Mouse (Mus musculus) kidney, embryonic 15.5 days (tissue): ENCODE measurements at regions not wholly inside any gene's neighbourhood (a gene's known extent, or its start where the extent isn't known, plus 50 kb on each side); places are given as distances from the start of the nearest gene placed in this dataset.

Experiments
- ATAC-seq: fragments of 200-750 bp; cut with Nextera tagmentation; replicated peaks from 2 replicates; pipeline ENCODE4 v1.8.0; 2017; ENCODE audit warnings: moderate TSS enrichment; ENCODE audit not compliant: low FRiP score
- H3K27ac ChIP-seq: fragments of 300-500 bp; sonication (generic); 2 replicates; pipeline ENCODE4 v1.5.1; 2015; ENCODE audit warnings: mild to moderate bottlenecking, inconsistent platforms
- H3K27me3 ChIP-seq: fragments of 300-500 bp; sonication (generic); 2 replicates; pipeline ENCODE4 v1.6.1; 2015; ENCODE audit warnings: inconsistent platforms
- H3K36me3 ChIP-seq: fragments of 300-500 bp; sonication (generic); 2 replicates; pipeline ENCODE4 v1.6.1; 2015; ENCODE audit warnings: inconsistent platforms
- H3K4me1 ChIP-seq: fragments of 300-500 bp; sonication (generic); 2 replicates; pipeline ENCODE4 v1.6.1; 2015; ENCODE audit warnings: inconsistent platforms
- H3K4me2 ChIP-seq: fragments of 300-500 bp; sonication (generic); 2 replicates; pipeline ENCODE4 v1.6.1; 2015; ENCODE audit warnings: moderate library complexity, mild to moderate bottlenecking, inconsistent platforms
- H3K4me3 ChIP-seq: fragments of 300-500 bp; sonication (generic); replicated peaks from 2 replicates; pipeline ENCODE4 v1.5.1; 2015; ENCODE audit warnings: mild to moderate bottlenecking, inconsistent platforms
- H3K9ac ChIP-seq: fragments of 300-500 bp; sonication (generic); 2 replicates; pipeline ENCODE4 v1.6.1; 2015; ENCODE audit warnings: mild to moderate bottlenecking, inconsistent platforms
- H3K9me3 ChIP-seq: fragments of 300-500 bp; sonication (generic); replicated peaks from 2 replicates; pipeline ENCODE4 v1.6.1; 2016; ENCODE audit warnings: inconsistent platforms
- WGBS: fragments of 180-500 bp; shearing (Covaris S2); methylation state at CpG from one replicate; pipeline ENCODE4 v1.1.7; 2015; ENCODE audit warnings: mixed read lengths; 5-methylcytosine and 5-hydroxymethylcytosine counted together

DNA sequence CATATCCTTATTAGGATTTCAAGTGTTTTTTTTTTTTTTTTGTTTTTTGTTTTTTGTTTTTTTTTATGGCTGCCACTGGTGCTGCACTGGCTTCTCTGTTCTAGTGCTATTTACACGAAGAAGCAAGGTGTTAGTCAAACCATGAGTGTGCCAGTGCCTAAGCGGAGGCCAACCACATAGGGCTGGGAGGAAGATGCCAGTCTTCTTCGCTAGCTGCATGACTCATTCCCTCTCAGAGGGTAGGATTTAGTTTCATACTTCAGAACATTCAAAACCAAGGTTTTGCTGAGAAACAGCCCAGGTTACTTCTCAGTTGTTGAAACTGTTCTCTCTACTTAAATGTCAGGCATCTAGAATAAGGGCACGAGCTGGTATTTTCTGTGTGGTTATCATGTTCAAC lies 72.6 kb downstream of the Icos start:
- 77% methylated on average over 4 of the region's 4 CpGs for WGBS
- H3K27me3 ChIP-seq: peaks cover 4% of the 10 kb centered on the region; the same call in 1 of the 2 replicates
- no peak overlapping the region for H3K27ac ChIP-seq
- no peaks in the 10 kb centered on the region for H3K4me1 ChIP-seq
- no peak for ATAC-seq
- H3K9ac ChIP-seq: no peak overlapping the region
- no peaks in the 10 kb centered on the region for H3K9me3 ChIP-seq
- no peak overlapping the region for H3K4me2 ChIP-seq
- H3K36me3 ChIP-seq: no peaks in the 10 kb centered on the region
- H3K4me3 ChIP-seq: no peak overlapping the region

DNA sequence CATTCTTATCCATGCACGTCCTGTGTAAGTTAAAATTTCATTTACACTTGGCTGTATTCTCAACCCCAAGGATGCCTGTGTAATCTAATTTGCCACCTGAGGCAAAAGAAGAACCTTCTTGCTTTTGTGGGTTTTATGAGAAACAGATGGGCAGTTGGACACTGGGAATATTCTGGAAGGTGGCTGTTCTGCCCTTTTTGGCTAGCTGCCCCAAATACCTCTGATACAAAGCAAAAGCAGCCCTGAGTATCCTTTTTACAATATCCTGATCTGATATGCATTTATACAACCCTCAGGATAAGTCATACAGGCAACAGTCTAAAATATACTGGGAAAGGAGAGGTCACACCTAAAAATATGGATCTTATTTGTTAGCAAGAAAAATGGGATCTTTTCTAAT lies 75.9 kb downstream of the Icos start:
- 49% methylated on average over 1 of the region's 1 CpGs for WGBS
- Histone ChIP-seq H3K9me3 (no peaks in the 10 kb centered on the region), H3K27me3 (peaks cover 4% of the 10 kb centered on the region; the same call in 1 of the 2 replicates), H3K36me3 (no peaks in the 10 kb centered on the region), H3K27ac (no peak overlapping the region), H3K9ac (no peak overlapping the region), H3K4me3 (no peak overlapping the region), H3K4me2 (no peak overlapping the region), H3K4me1 (no peaks in the 10 kb centered on the region)
- ATAC-seq: no peak

DNA sequence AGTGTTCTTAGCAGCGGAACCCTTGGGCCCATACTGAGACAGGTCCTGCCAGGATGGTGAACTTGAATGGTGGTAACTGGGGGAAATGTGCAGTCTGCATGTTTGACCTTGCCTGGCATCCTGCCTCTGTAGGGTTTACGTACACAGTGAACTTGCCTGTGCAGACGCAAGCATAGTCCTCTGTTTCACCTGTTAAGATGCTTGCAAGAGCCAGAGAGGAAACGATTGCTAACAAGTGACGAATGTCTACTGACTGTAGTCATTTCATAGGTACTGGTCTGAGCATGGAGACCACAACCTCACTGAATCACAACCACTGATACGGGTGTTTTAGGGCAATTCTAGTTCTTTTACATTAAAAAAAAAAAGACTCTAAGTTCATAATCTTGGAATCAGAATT lies 76.7 kb downstream of the Icos start:
- H3K4me2 ChIP-seq: no peak overlapping the region
- H3K27ac ChIP-seq: no peak overlapping the region
- no peak overlapping the region for H3K4me3 ChIP-seq
- peaks cover 4% of the 10 kb centered on the region; the same call in 1 of the 2 replicates for H3K27me3 ChIP-seq
- no peak overlapping the region for H3K9ac ChIP-seq
- WGBS: 84% methylated on average over 6 of the region's 6 CpGs
- H3K4me1 ChIP-seq: no peaks in the 10 kb centered on the region
- no peak for ATAC-seq
- no peaks in the 10 kb centered on the region for H3K36me3 ChIP-seq
- H3K9me3 ChIP-seq: no peaks in the 10 kb centered on the region

DNA sequence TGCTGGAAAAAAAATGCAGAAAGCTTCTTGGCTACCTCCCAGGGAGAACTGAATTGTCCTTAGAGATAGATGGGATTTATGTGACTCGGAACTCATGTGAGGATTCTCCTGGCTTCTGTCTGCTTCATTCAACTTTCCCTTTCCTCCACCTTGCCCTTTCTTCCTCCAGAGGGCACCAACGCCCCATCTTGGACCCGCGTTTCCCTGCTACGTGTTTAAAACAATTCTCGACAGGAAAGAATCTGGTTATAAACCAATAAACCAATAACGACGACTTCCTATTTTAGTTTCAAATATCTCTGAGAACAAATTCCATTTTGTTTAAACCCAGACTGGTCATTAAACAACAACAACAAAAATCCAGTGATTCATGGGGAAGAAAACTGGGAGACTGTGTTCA lies 77.4 kb downstream of the Icos start:
- peak overlapping the region; percentile 26; the same call in 1 of the 2 replicates for H3K4me2 ChIP-seq
- no peaks in the 10 kb centered on the region for H3K36me3 ChIP-seq
- no peak overlapping the region for H3K27ac ChIP-seq
- H3K9ac ChIP-seq: no peak overlapping the region
- no peak for ATAC-seq
- H3K9me3 ChIP-seq: no peaks in the 10 kb centered on the region
- no peak overlapping the region for H3K4me3 ChIP-seq
- peaks cover 4% of the 10 kb centered on the region; the same call in 1 of the 2 replicates for H3K27me3 ChIP-seq
- H3K4me1 ChIP-seq: 0 out of 2 replicates have a peak, but pooled peaks cover 3% of the 10 kb centered on the region
- WGBS: 5% methylated on average over 8 of the region's 8 CpGs

DNA sequence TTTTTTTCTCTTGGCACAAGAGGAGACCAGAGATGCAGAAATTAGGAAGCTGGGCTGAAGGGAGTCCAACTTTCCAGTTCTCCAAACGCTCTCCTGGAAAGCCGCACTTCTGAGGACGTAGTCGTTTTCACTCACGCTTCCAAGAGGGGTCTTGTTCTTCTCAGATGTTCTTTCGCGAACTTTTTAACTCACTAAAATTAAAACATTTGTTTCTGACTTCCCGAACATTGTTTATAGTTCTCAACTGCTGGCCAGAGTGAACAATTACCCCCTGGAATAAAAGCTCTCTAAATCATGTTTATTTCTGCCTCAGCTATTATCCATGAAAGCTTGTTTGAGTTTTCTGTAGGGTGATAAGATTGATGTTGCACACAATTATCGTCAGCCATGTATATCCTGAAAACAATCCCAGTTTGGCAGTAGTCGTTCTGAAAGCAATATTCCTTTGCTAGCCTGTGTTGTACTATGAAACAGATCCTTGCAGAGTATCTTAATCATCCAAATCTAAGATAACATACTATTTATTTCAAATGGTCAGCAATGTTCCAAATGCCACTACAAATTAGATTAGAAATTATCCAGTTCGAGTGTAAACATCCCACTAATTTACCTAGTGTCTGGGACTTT lies 82.3 kb downstream of the Icos start:
- Histone ChIP-seq H3K36me3 (no peaks in the 10 kb centered on the region), H3K9ac (no peak overlapping the region), H3K4me3 (no peak overlapping the region), H3K4me2 (peak overlapping the region; percentile 27), H3K27ac (0 out of 2 replicates have a peak overlapping the region, but pooled peaks have one; percentile 45), H3K27me3 (no peaks in the 10 kb centered on the region; the same call in 1 of the 2 replicates), H3K4me1 (0 out of 2 replicates have a peak, but pooled peaks cover 3% of the 10 kb centered on the region), H3K9me3 (no peaks in the 10 kb centered on the region)
- 29% methylated on average over 11 of the region's 11 CpGs for WGBS
- ATAC-seq: peak; percentile 56; the same call in 1 of the 2 replicates

DNA sequence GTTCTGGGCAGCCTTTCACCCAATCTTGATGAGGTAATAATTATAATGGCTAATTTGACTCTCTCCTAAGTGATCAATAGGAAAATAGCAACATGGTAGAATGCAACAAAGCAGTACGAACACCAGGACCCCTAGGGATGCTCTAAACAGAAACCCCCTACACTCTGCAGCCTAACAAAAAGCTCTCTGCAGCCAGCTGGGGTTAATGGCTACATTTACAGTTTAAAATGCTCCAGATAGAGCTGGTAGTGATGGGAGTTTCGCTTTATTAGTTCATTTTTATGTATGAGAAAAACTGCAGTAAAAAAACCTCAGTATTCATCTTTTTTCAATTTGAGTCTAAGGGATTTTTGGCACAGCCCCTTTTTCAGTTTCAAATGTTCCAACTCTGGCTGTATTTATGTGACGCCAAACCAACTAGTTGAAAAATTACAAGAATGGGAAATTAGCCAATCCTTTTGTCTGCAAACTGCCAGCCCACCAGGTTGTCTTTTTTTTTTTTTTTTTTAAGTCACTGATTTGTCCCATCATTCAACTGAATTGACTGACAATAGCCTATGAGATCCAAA lies 84.2 kb downstream of the Icos start:
- 74% methylated on average over 3 of the region's 3 CpGs for WGBS
- H3K4me3 ChIP-seq: no peak overlapping the region
- no peak for ATAC-seq

DNA sequence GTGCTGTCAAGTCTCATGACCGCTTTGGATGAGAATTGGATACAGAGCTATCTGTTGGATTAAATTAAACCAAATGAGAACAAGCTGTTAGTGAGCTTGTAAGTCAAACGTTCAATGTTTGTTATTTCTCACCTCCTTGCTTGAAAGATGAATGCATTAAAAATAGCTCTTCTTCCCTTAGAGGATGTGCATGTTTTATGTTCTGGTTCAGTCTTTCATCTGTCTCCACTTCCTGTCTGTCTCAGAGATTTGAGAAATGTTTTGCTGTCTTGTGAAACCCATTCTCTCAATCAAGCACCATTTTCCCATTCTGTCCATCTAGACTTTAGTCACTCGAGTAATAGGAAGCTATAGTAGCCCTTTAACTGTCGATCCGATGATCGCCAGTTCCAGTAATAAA lies 90.4 kb downstream of the Icos start:
- Histone ChIP-seq H3K9ac (no peak overlapping the region), H3K27ac (no peak overlapping the region), H3K4me1 (0 out of 2 replicates have a peak, but pooled peaks cover 4% of the 10 kb centered on the region), H3K9me3 (no peaks in the 10 kb centered on the region), H3K27me3 (no peaks in the 10 kb centered on the region), H3K4me2 (no peak overlapping the region), H3K36me3 (no peaks in the 10 kb centered on the region), H3K4me3 (no peak overlapping the region)
- no peak for ATAC-seq
- 79% methylated on average over 6 of the region's 6 CpGs for WGBS

More for the DNA sequence above, 84.2 kb downstream of the Icos start:
- Histone ChIP-seq H3K9ac (no peak overlapping the region), H3K36me3 (no peaks in the 10 kb centered on the region), H3K4me1 (0 out of 2 replicates have a peak, but pooled peaks cover 3% of the 10 kb centered on the region), H3K27me3 (no peaks in the 10 kb centered on the region; the same call in 1 of the 2 replicates), H3K9me3 (no peaks in the 10 kb centered on the region), H3K27ac (no peak overlapping the region), H3K4me2 (no peak overlapping the region)

DNA sequence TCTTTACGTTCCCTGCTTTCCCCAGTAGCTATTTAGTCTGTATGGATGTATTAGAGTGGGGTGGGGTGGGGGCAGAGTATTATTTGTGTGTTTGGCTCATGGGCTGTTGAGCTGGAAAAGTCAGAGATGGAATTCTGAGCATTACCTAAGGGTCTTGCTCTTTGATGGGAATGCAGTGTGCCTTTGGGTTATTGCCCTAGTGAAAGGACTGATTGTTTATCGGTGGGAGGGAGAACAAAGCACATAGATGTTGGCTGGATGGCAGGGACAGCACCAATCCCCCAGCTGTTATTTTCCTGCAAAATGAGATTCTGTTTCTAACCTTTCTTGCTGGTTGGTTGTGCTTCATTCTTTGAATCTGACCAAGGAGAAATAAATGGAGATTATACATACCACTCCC lies 96.4 kb downstream of the Icos start:
- no peak for ATAC-seq
- H3K4me1 ChIP-seq: 0 out of 2 replicates have a peak, but pooled peaks cover 4% of the 10 kb centered on the region
- WGBS: 73% methylated on average over 2 of the region's 2 CpGs
- no peaks in the 10 kb centered on the region; the same call in 1 of the 2 replicates for H3K27me3 ChIP-seq
- no peak overlapping the region for H3K9ac ChIP-seq
- no peaks in the 10 kb centered on the region for H3K9me3 ChIP-seq
- H3K4me3 ChIP-seq: no peak overlapping the region
- H3K4me2 ChIP-seq: no peak overlapping the region
- H3K27ac ChIP-seq: no peak overlapping the region
- H3K36me3 ChIP-seq: no peaks in the 10 kb centered on the region

DNA sequence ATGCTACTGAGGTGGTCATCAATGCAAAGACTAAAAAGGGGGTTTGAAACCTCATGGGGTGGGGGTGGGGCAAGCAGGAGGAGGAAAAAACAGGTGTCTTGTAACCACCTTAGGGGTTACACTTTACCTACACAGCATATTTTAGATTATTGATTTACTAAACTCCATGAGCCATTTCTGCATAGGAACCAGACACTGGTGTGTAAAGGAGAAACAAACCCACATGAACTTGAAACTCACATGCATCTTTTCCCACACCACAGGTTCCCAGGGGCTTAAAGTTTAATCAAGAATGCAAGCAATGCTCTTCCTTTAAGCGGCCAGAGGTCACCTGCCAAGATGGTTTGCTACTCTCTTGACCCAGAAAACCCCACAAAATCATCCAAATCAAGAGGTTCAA lies 97.6 kb downstream of the Icos start:
- Histone ChIP-seq H3K27ac (peak overlapping the region; percentile 13; the same call in 1 of the 2 replicates), H3K9ac (no peak overlapping the region), H3K27me3 (no peaks in the 10 kb centered on the region; the same call in 1 of the 2 replicates), H3K4me2 (no peak overlapping the region), H3K4me1 (0 out of 2 replicates have a peak, but pooled peaks cover 4% of the 10 kb centered on the region), H3K36me3 (no peaks in the 10 kb centered on the region), H3K4me3 (no peak overlapping the region), H3K9me3 (no peaks in the 10 kb centered on the region)
- peak; percentile 76 for ATAC-seq
- WGBS: 64% methylated on average over 1 of the region's 1 CpGs

DNA sequence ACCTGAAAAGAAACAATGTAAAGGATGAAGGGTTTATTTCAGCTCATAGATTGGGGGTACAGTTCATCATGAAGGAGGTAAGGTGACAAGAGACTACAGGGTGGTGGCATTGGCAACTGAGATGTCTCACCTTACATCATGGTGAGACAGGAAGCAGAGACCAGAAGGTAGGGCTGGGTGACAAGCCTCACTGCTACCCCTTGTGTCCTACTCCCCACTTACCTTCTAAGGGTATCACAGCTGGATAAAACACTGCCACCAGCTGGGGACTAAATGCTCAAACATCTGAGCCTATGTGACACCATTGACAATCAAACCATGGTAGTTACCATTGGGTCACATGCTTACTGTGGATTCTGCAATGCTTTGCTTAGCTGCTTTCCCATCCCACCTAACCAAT lies 107.0 kb downstream of the Icos start:
- H3K27me3 ChIP-seq: peaks cover 8% of the 10 kb centered on the region; the same call in 1 of the 2 replicates
- no peaks in the 10 kb centered on the region for H3K4me1 ChIP-seq
- ATAC-seq: no peak

DNA sequence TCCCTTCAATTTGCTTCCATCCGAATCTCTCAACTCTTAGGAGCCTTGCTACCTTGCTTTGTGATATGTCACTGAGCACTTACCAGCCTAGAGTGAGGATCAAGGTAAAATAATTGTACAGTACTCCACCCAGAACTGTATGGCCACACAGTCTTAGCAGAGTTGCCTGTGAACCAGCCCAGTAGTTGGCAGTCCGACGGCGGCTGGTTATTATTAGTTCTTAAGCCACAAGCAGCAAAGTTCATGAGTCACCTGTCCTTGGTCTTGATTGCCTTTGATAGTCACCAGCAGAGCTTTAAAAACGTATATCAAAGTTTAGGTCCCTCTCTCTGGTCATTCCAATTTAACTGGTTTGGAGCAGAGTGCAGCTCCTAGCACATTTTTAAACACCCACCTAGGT lies 109.1 kb downstream of the Icos start:
- no peaks in the 10 kb centered on the region for H3K4me1 ChIP-seq
- 80% methylated on average over 5 of the region's 5 CpGs for WGBS
- no peak for ATAC-seq

More for the DNA sequence above, 107.0 kb downstream of the Icos start:
- Histone ChIP-seq H3K36me3 (no peaks in the 10 kb centered on the region), H3K9me3 (no peaks in the 10 kb centered on the region), H3K4me3 (no peak overlapping the region), H3K4me2 (no peak overlapping the region), H3K27ac (no peak overlapping the region), H3K9ac (no peak overlapping the region)

DNA sequence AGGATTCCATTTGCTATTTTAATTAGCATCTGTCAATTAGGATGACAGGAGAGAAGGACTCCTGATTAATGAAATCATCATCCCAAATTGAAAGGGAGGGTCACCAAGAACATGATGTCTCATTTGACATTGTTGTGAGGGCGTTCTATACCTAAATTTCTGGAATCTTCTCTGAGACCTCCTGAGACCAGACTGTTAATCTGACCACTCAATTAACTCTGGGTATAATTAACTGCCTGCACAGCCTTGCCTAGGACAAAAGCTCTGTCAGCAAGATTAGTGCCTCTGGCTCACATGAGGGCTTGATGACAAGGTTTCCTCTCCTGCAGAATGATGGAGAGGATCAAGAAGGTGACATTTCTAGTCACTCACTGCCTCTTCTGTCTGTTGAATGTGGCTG lies 113.1 kb downstream of the Icos start:
- Histone ChIP-seq H3K9me3 (no peaks in the 10 kb centered on the region), H3K4me3 (no peak overlapping the region), H3K27ac (no peak overlapping the region), H3K9ac (no peak overlapping the region), H3K4me2 (no peak overlapping the region), H3K4me1 (no peaks in the 10 kb centered on the region), H3K36me3 (no peaks in the 10 kb centered on the region), H3K27me3 (peaks cover 4% of the 10 kb centered on the region; the same call in 1 of the 2 replicates)
- WGBS: 55% methylated on average over 1 of the region's 1 CpGs
- ATAC-seq: no peak

More for the DNA sequence above, 109.1 kb downstream of the Icos start:
- no peak overlapping the region for H3K27ac ChIP-seq
- H3K36me3 ChIP-seq: no peaks in the 10 kb centered on the region
- peaks cover 8% of the 10 kb centered on the region; the same call in 1 of the 2 replicates for H3K27me3 ChIP-seq
- no peaks in the 10 kb centered on the region for H3K9me3 ChIP-seq
- no peak overlapping the region for H3K4me3 ChIP-seq
- H3K4me2 ChIP-seq: no peak overlapping the region
- no peak overlapping the region for H3K9ac ChIP-seq
